Mouse (Mus musculus) thymus, postnatal 10 days (tissue): ENCODE results near the gene Lmntd1.

Experiments used
- DNase-seq, 2 experiments: peaks; one replicate each; pipeline ENCODE4 v3.0.0; 2021; ENCODE audit warnings: low spot score in 2 of 2

Lmntd1 gene

GRCm38 (mm10) chr6:145564671-145565070 is 49.4 kb downstream of the Lmntd1 start:
- DNase-seq = no peak

DNA sequence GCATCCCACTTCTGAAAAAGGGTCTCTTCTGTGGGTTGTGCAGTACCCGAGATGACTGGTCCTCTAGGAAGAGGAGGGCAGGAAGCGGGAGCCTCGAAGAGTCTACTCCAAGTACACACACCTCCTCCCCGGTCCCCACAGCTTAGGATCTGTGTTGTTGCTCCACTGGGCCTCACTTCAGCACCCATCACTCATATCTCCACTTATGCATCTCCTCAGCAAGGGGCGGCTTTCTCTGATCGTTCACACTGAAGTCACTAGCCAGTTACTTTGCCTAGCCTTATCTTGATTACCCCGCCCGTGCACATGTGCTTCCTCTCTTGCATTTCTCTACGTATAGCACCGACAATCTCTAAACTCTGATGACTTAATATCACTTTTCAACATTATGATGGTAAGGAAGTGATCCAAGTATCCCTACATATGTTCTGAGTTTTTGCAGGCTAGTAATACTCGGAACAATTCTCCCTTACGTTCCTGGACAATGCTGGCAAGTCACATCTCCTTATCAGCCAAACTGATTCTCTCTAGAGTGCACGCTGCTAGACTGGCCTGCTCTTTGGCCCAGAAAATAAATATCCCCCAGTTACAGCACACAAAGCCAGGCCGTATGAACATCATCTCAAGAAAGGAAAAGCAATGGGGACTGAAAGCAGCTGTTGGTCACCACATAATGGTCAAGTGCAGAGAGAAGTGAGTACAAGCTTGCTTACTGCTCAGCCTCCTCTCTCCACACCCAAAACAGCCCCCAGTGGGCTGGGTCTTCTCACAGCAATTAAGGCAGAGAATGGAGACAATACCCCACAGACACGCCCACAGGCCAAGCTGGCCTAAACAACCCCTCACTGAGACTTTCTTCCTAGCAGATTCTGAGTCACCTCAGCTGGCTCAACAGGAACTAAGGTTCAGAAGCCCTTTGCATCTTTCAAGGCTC is 56.8 kb downstream of the Lmntd1 start:
- no peak for DNase-seq

DNA sequence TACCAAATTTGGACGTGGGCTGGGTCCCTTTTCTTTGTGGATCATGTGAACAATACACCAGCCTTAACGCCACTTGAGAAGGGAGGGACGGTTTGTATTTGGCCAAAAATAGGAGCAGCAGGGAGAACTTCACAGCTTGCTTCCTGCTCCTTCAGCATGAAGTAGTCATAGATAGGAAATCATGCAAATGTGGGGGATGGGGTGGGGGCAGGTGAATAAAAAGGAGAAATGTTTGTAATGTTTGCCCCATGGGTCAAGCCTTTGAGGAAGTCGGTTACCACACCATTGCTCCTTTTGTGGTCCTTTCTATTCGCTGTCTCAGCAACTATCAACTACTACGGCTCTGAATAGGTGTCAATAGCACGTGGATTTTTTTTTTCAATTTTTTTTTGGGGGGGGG is 60.9 kb downstream of the Lmntd1 start:
- DNase-seq = no peak

- no peak for DNase-seq
Measured at GRCm38 (mm10) chr6:145552817-145553216, 61.3 kb downstream of the Lmntd1 start.

DNA sequence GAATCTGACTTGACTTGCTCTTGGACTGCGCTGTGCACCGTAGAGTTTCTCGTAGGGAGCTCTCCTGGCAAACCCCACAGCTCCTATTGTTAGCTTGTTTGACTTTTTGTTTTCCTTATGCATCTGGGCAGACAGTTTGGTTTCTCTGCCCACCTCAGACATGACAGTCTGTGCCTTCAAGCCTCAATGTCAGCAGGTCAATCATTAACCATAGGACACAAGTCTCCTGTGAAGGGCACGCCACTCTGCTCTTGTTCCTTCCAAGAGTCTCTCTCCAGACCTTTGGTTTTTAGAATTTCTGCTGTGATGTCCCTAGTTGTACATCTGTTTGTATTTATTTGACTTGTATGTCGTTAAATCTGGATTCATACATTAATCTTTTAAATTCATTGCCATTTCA is 63.1 kb downstream of the Lmntd1 start:
- DNase-seq = no peak

DNA sequence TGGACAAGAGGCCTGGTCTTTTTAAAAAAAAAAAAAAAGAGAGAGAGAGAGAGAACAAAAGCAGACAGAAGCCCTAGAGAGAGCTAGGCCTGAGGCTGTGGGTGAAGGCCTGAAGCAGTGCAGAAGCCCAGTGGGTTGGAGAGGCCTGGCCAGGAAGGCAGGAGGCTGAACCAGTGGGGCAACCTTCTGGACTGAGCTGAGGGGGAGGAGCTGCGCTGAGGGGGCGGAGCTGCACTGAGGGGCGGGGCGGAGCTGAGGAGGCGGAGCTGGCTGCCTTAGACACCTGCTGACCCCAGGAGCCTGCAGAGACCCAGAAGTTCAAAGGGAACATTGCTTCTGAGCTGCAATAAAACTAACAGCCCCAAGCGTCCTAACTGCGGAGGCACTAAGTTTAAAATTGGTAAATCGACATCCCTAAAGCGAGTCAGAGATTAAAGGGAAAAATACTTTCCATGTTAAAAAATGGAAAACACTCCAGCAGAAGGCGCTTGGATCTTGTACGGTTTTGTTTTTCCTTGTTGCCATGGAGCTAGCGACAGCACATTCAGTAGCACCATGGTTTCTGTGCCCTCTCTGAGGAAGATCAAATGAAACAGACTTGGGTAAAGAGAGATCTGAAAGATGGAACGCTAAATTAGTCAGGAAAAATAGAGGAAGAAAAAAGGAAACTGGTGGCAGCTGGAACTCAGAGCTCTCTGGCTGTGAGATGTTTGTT is 68.0 kb downstream of the Lmntd1 start:
- peak in 1 of 2 experiments; percentile 11 for DNase-seq

- DNase-seq = no peak
Measured at GRCm38 (mm10) chr6:145544838-145545237, 69.3 kb downstream of the Lmntd1 start.

DNA sequence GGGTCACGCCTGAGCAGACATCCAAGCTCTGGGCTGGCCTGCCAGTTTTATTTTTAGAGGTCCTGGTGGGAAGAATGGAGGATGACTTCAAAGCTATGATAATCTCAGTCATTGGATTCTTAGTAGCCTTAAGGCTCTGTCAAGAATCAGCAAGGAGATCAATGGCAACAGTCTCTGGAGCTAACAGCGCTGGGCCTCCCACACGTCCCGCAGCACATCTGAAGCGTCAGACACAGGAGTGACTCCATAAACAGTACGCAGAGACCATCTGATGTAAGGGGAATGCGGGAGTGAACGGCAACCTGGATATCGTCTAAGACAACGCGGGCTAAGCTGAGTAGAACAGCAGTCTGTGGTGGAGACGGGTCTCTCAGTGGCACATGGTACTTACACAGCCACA is 69.8 kb downstream of the Lmntd1 start:
- DNase-seq = no peak

- no peak for DNase-seq
Measured at GRCm38 (mm10) chr6:145539568-145539859, 74.6 kb downstream of the Lmntd1 start.

GRCm38 (mm10) chr6:145538787-145539567 is 75.1 kb downstream of the Lmntd1 start:
- DNase-seq = no peak

DNA sequence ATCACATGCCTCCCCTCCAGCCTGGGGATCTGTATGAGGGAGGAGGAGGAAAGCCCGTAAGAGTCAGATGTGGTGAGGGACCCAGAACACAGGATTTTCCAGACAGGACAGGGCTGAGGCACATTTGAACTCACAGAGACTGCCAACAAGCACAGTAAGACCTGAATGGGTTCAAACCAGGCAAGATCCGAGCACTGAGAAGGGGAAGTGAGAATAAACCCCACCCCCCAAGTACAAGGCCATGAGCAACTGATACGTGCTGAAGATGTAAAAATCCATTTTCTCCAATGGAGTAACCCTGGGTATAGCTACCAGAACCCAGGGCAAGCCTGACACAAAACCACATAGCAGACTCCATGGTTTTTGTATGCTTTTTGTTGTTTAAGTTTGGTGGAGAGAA is 83.7 kb downstream of the Lmntd1 start:
- DNase-seq = no peak

DNA sequence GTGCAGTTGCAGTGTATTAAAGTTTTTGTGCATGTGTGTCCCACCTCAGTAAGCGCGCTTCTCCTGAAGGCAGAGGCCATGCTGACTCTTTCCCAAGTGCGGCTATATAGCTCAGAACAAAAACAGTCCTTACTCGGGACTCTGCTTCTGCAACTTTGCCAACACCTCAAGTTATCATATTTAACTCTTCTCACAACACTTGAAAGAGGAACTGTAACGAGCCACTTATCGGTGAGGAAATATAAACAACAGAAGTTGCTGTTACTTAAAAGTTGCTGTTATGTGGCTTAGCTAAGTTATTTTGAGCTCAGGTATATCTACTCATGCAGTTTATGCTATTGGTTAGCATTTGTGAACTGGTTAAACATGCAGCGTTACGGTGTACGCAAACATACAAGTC is 90.8 kb downstream of the Lmntd1 start:
- DNase-seq = no peak

- DNase-seq = no peak
Measured at GRCm38 (mm10) chr6:145522617-145523016, 91.5 kb downstream of the Lmntd1 start.

GRCm38 (mm10) chr6:145517002-145517401 is 97.1 kb downstream of the Lmntd1 start:
- DNase-seq = no peak

GRCm38 (mm10) chr6:145515859-145516581 is 98.1 kb downstream of the Lmntd1 start:
- no peak for DNase-seq

GRCm38 (mm10) chr6:145511265-145511664 is 102.9 kb downstream of the Lmntd1 start:
- DNase-seq = no peak

GRCm38 (mm10) chr6:145508828-145509227 is 105.3 kb downstream of the Lmntd1 start:
- DNase-seq = no peak

DNA sequence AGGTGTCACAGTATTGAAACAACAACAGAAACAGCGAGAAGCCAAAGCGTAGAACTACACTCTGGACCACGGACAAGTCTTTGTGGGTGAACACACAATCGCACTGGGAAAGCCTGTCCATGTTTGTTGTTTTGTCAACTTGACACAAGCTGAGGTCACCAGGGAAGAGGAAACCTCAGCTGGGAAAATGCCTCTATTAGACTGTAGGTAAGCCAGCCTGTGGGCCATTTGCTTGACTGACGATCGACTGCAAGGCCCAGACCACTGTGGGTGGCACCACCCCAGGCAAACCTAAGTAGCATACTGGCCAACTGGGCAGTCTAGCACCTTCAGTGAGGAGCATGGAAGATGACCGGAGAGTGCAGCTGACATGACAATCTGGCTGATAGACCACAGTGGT is 112.4 kb downstream of the Lmntd1 start:
- no peak for DNase-seq

DNA sequence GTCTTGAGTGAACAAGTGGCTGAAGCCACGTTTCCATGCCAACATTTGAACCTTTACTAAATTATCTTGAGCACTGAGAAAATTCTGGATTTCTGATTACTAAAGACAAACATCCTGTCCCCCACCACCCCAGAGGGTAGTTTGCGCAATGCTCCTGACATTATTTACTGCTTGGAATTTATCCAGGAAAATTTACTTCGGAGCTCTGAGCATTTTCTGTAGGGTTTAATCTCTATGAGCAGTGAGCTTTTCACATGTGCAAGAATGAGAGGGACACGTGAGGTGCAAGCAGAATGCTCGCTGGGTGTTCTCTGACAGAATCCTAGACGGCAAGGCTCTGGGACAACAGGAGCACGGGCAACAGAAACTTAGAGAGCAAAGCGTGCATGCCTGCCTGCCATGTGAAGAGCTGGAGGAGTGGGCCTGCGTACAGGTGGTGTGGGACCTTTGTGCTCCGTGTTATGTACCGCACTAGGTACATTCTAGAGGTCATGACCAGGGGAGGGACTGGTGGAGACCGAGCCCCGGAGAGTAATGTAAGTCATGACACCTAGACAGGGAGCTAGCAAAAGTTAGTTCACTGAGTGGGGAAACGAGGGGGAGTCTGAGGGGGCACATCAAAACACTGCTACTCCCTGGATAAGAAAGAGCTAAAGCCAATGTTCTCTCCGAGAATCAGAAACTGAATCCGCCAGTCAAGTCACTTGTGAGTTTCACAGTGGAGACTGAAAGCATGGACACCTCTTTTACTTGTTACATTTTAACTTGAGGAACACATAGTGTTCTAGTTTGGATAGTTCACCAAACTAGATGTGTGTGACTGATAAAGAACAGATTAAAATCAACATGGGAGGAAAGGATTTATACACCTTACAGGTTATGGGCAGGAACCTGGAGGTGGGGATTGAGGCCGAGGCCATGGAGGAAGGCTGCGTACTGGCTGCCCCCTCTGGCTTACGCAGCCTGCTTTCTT is 114.3 kb downstream of the Lmntd1 start:
- no peak for DNase-seq

GRCm38 (mm10) chr6:145495731-145496130 is 118.4 kb downstream of the Lmntd1 start:
- DNase-seq = no peak

GRCm38 (mm10) chr6:145488251-145488650 is 125.9 kb downstream of the Lmntd1 start:
- no peak for DNase-seq
